Mouse (Mus musculus) gastrocnemius, adult 8-10 months (tissue): ENCODE measurements around the gene Tmprss12. TPM values are rescaled to one million over a fixed set of nuclear protein-coding genes. Genes with fewer than 3 reads are reported as not detected.
"Not testable (repeated sequence)": the region's sequence is repeated elsewhere in the genome, so short reads cannot be mapped to it uniquely, and the experiment has no call there.

Experiments
- DNase-seq, 2 experiments: peaks; one replicate each; pipeline ENCODE4 v3.0.0; 2022; ENCODE audit warnings: low spot score in 2 of 2
- total RNA-seq, 4 experiments: library from RNA; stranded (reverse); gene quantifications; 2 replicates each; pipeline ENCODE4 v1.2.4; 2022

The Tmprss12 gene
- total RNA-seq, result not detected

- DNase-seq, result no peak
Measured at GRCm38 (mm10) chr15:100280626-100281025, at the start of gene Tmprss12. TSS of gene Tmprss12 (plus strand) at chr15:100280837.

GRCm38 (mm10) chr15:100231616-100232525 lies 48.8 kb upstream of the Tmprss12 start:
- DNase-seq, result no peak

GRCm38 (mm10) chr15:100235208-100235965 lies 45.2 kb upstream of the Tmprss12 start:
- DNase-seq, result no peak

- no peak for DNase-seq
Measured at GRCm38 (mm10) chr15:100236952-100237351, 43.7 kb upstream of the Tmprss12 start.

- no peak for DNase-seq
Measured at GRCm38 (mm10) chr15:100241780-100242179, 38.9 kb upstream of the Tmprss12 start.

GRCm38 (mm10) chr15:100245951-100246350 lies 34.7 kb upstream of the Tmprss12 start:
- DNase-seq, result no peak

- DNase-seq, result no peak
Measured at GRCm38 (mm10) chr15:100247296-100247695, 33.3 kb upstream of the Tmprss12 start.

- no peak for DNase-seq
Measured at GRCm38 (mm10) chr15:100248665-100249433, 31.8 kb upstream of the Tmprss12 start.

- DNase-seq, result no peak
Measured at GRCm38 (mm10) chr15:100251153-100251780, 29.4 kb upstream of the Tmprss12 start.

GRCm38 (mm10) chr15:100256386-100256785 lies 24.3 kb upstream of the Tmprss12 start:
- no peak for DNase-seq

- no peak for DNase-seq
Measured at GRCm38 (mm10) chr15:100257305-100257704, 23.3 kb upstream of the Tmprss12 start.

GRCm38 (mm10) chr15:100258646-100259425 lies 21.8 kb upstream of the Tmprss12 start:
- DNase-seq, result no peak

- not testable (repeated sequence) for DNase-seq
Measured at GRCm38 (mm10) chr15:100260351-100260750, 20.3 kb upstream of the Tmprss12 start.

- no peak for DNase-seq
Measured at GRCm38 (mm10) chr15:100263246-100263905, 17.3 kb upstream of the Tmprss12 start.

GRCm38 (mm10) chr15:100265586-100266325 lies 14.9 kb upstream of the Tmprss12 start:
- DNase-seq, result no peak

GRCm38 (mm10) chr15:100268916-100269315 lies 11.7 kb upstream of the Tmprss12 start:
- no peak for DNase-seq

GRCm38 (mm10) chr15:100269776-100270175 lies 10.9 kb upstream of the Tmprss12 start:
- DNase-seq, result no peak

- DNase-seq, result not testable (repeated sequence)
Measured at GRCm38 (mm10) chr15:100270609-100271008, 10.0 kb upstream of the Tmprss12 start.

- DNase-seq, result no peak
Measured at GRCm38 (mm10) chr15:100271411-100271810, 9.2 kb upstream of the Tmprss12 start.
